Mouse (Mus musculus) midbrain, embryonic 14.5 days (tissue): Measurements from ENCODE around the gene Scd4. TPM values are rescaled to one million over a fixed set of nuclear protein-coding genes. Genes with fewer than 3 reads are reported as not detected.

Experiments used
- ATAC-seq: fragments of 200-750 bp; cut with Nextera tagmentation; 2 replicates; pipeline ENCODE4 v1.8.0; 2017; ENCODE audit warnings: moderate number of reproducible peaks, moderate library complexity; ENCODE audit not compliant: low FRiP score, low TSS enrichment
- DNase-seq: peaks from one replicate; pipeline ENCODE4 v3.0.0-alpha.2; 2015
- H3K27ac ChIP-seq: fragments of 300-500 bp; sonication (generic); replicated peaks from 2 replicates; pipeline ENCODE4 v1.5.1; 2014; ENCODE audit warnings: mild to moderate bottlenecking, low read depth, low read length, moderate library complexity
- H3K27me3 ChIP-seq: fragments of 300-500 bp; sonication (generic); 2 replicates; pipeline ENCODE4 v1.6.1; 2014; ENCODE audit warnings: low read length, control low read depth, mixed read lengths; ENCODE audit not compliant: control insufficient read depth, insufficient read depth
- H3K36me3 ChIP-seq: fragments of 300-500 bp; sonication (generic); 2 replicates; pipeline ENCODE4 v1.6.1; 2014; ENCODE audit warnings: low read length, control low read depth; ENCODE audit not compliant: control insufficient read depth, insufficient read depth
- H3K4me1 ChIP-seq: fragments of 300-500 bp; sonication (generic); 2 replicates; pipeline ENCODE4 v1.6.1; 2014; ENCODE audit warnings: mild to moderate bottlenecking, antibody characterized with exemption, low read length, control low read depth; ENCODE audit not compliant: control insufficient read depth, insufficient read depth
- H3K4me2 ChIP-seq: fragments of 300-500 bp; sonication (generic); 2 replicates; pipeline ENCODE4 v1.6.1; 2014; ENCODE audit warnings: mild to moderate bottlenecking, low read length, moderate library complexity
- H3K4me3 ChIP-seq: fragments of 300-500 bp; sonication (generic); replicated peaks from 2 replicates; pipeline ENCODE4 v1.5.1; 2014; ENCODE audit warnings: low read depth, low read length
- H3K9ac ChIP-seq: fragments of 300-500 bp; sonication (generic); replicated peaks from 2 replicates; pipeline ENCODE4 v1.6.1; 2014; ENCODE audit warnings: mild to moderate bottlenecking, low read length, moderate library complexity
- H3K9me3 ChIP-seq: fragments of 300-500 bp; sonication (generic); 2 replicates; pipeline ENCODE4 v1.6.1; 2016; ENCODE audit warnings: low read length, control low read depth, mixed read lengths; ENCODE audit not compliant: control insufficient read depth
- WGBS: fragments of 180-500 bp; shearing (Covaris S2); extraction: QIAGEN DNeasy Blood & Tissue Kit; methylation state at CpG from one replicate; pipeline ENCODE4 v1.1.7; 2014; 5-methylcytosine and 5-hydroxymethylcytosine counted together
- polyA plus RNA-seq: library from polyadenylated mRNA; unstranded; fragments of >200 nt; fragmentation: Nextera tagmentation; extraction: Ambion mirVana; gene quantifications from 2 replicates; pipeline ENCODE4 v1.2.1, GENCODE M21; 2014

The Scd4 gene
- polyA plus RNA-seq, 1 experiment from 2014 or later, result 0.11 TPM

- Histone ChIP-seq H3K27ac (no peak overlapping the region), H3K4me1 (peaks cover 47% of the 10 kb centered on the region), H3K4me3 (peak overlapping the region; percentile 95), H3K4me2 (peak overlapping the region; percentile 100), H3K27me3 (no peaks in the 10 kb centered on the region), H3K9me3 (no peaks in the 10 kb centered on the region), H3K36me3 (peaks cover 76% of the 10 kb centered on the region), H3K9ac (peak overlapping the region; percentile 88; the same call in 1 of the 2 replicates)
- WGBS, result 78% methylated on average over 9 of the region's 9 CpGs
- no peak for ATAC-seq
- no peak for DNase-seq
These were observed 35.0 kb upstream of the Scd4 start for GRCm38 (mm10) chr19:44297862-44298261.

DNA sequence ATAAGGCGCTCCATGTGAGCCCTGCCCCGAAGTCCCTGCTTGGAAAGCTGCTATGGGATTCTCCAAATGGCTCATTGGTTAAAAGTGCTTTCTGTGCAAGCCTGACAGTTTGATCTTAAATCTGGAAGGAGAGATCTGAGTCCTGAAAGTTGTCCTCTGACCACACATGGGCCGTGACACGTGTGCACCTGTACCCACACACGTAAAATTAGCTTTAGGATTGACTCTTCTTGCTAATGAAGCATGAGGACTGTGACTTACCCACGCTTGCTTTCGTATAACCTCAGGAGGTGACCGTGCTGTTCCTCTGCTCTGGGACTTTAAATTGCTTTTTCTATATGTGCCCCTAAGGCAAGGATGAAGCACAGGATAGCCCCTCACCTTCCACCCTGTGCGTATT, 33.8 kb upstream of the Scd4 start:
- H3K36me3 ChIP-seq, result peaks cover 88% of the 10 kb centered on the region
- H3K4me3 ChIP-seq, result peak overlapping the region; percentile 95
- WGBS, result 84% methylated on average over 9 of the region's 9 CpGs
- H3K27me3 ChIP-seq, result no peaks in the 10 kb centered on the region
- ATAC-seq (no peak), DNase-seq (no peak)
- H3K27ac ChIP-seq, result no peak overlapping the region
- H3K9me3 ChIP-seq, result no peaks in the 10 kb centered on the region
- H3K4me2 ChIP-seq, result peak overlapping the region; percentile 100
- peak overlapping the region; percentile 88; the same call in 1 of the 2 replicates for H3K9ac ChIP-seq
- peaks cover 44% of the 10 kb centered on the region for H3K4me1 ChIP-seq

- H3K9ac ChIP-seq, result no peak overlapping the region
- peaks cover 44% of the 10 kb centered on the region for H3K4me1 ChIP-seq
- H3K27me3 ChIP-seq, result no peaks in the 10 kb centered on the region
- DNase-seq (no peak), ATAC-seq (no peak)
- H3K4me3 ChIP-seq, result no peak overlapping the region; the same call in 1 of the 2 replicates
- H3K27ac ChIP-seq, result no peak overlapping the region
- WGBS, result 80% methylated on average over 6 of the region's 6 CpGs
- peak overlapping the region; percentile 100 for H3K4me2 ChIP-seq
- peaks cover 95% of the 10 kb centered on the region for H3K36me3 ChIP-seq
- no peaks in the 10 kb centered on the region for H3K9me3 ChIP-seq
These were observed 33.0 kb upstream of the Scd4 start for GRCm38 (mm10) chr19:44299902-44300301.

- Histone ChIP-seq H3K4me3 (no peak overlapping the region), H3K27ac (no peak overlapping the region), H3K27me3 (no peaks in the 10 kb centered on the region), H3K4me2 (peak overlapping the region; percentile 100), H3K36me3 (peaks cover 95% of the 10 kb centered on the region), H3K9ac (no peak overlapping the region), H3K4me1 (peaks cover 44% of the 10 kb centered on the region), H3K9me3 (no peaks in the 10 kb centered on the region)
- WGBS, result 81% methylated on average over 7 of the region's 7 CpGs
- no peak for ATAC-seq
- DNase-seq, result no peak
These were observed 32.4 kb upstream of the Scd4 start for GRCm38 (mm10) chr19:44300520-44300919.

- Histone ChIP-seq H3K9me3 (no peaks in the 10 kb centered on the region), H3K4me2 (peak overlapping the region; percentile 17), H3K36me3 (peaks cover 98% of the 10 kb centered on the region), H3K4me1 (peaks cover 44% of the 10 kb centered on the region), H3K27ac (no peak overlapping the region), H3K4me3 (no peak overlapping the region), H3K27me3 (no peaks in the 10 kb centered on the region), H3K9ac (no peak overlapping the region)
- ATAC-seq (no peak), DNase-seq (no peak)
- 72% methylated on average over 16 of the region's 16 CpGs for WGBS
These were observed 31.7 kb upstream of the Scd4 start for GRCm38 (mm10) chr19:44301176-44301575.

DNA sequence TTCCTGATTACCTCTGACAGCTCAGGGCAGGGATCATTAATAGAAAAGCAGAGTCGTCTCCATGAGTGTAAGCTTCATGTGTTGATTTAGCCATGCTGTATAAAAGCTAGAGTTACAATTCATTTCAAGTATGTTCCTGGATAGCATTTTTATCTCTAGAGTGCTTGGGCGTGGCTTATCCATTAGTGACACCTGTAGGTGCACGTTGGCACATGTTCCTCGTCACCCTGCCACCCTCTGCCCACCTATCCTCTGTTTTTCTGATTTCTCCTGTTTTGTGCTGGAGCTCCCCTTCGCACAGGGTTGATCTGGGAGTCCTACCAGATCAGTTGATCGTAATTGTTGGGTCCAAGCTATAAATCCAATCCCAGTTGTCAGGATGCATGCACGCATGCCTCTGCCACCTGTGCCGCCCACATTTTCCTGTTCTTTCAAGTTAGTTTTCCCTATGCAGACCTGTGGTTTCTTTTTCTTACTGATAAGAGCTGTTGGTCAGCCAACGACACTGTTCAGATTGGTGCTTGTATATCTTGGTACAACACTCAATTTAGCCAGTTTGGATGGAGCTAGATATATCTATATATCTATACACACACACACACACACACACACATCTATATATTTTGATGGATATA, 31.1 kb upstream of the Scd4 start:
- ATAC-seq (no peak), DNase-seq (no peak)
- H3K4me3 ChIP-seq, result no peak overlapping the region
- H3K27ac ChIP-seq, result no peak overlapping the region
- H3K27me3 ChIP-seq, result no peaks in the 10 kb centered on the region
- 83% methylated on average over 9 of the region's 9 CpGs for WGBS
- H3K9ac ChIP-seq, result no peak overlapping the region
- H3K4me1 ChIP-seq, result peaks cover 42% of the 10 kb centered on the region
- peaks cover 98% of the 10 kb centered on the region for H3K36me3 ChIP-seq
- H3K4me2 ChIP-seq, result no peak overlapping the region
- H3K9me3 ChIP-seq, result no peaks in the 10 kb centered on the region

- H3K9me3 ChIP-seq, result no peaks in the 10 kb centered on the region
- no peak overlapping the region for H3K4me3 ChIP-seq
- peaks cover 98% of the 10 kb centered on the region for H3K36me3 ChIP-seq
- no peaks in the 10 kb centered on the region for H3K27me3 ChIP-seq
- no peak overlapping the region for H3K9ac ChIP-seq
- no peak overlapping the region for H3K4me2 ChIP-seq
- H3K4me1 ChIP-seq, result peaks cover 31% of the 10 kb centered on the region
- WGBS, result 89% methylated on average over 11 of the region's 11 CpGs
- H3K27ac ChIP-seq, result no peak overlapping the region
- ATAC-seq (no peak), DNase-seq (no peak)
These were observed 30.0 kb upstream of the Scd4 start for GRCm38 (mm10) chr19:44302901-44303300.

DNA sequence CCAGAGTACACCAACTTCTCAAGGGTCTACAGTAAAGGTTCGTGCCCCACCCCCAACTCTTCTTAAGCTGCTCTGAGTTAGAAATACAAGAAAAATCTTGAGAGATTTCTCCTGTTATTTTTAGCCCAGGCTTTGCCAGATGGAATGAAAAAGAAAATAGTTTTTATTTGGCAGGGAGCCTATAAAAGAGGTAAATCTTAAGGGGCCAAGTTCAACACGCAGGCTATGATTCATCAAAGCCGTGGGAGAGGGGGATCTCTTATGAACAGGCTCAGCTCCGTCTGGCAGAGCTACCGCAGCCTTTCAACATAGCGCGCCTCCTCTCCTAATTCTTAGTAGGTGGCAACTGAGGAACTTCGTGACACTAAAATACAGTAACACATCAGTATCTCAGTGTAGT, 29.4 kb upstream of the Scd4 start:
- H3K27ac ChIP-seq, result no peak overlapping the region
- peaks cover 97% of the 10 kb centered on the region for H3K36me3 ChIP-seq
- H3K4me1 ChIP-seq, result peaks cover 25% of the 10 kb centered on the region
- 84% methylated on average over 8 of the region's 8 CpGs for WGBS
- no peaks in the 10 kb centered on the region for H3K9me3 ChIP-seq
- no peak overlapping the region for H3K4me2 ChIP-seq
- H3K4me3 ChIP-seq, result no peak overlapping the region
- DNase-seq (no peak), ATAC-seq (no peak)
- no peak overlapping the region for H3K9ac ChIP-seq
- H3K27me3 ChIP-seq, result no peaks in the 10 kb centered on the region

DNA sequence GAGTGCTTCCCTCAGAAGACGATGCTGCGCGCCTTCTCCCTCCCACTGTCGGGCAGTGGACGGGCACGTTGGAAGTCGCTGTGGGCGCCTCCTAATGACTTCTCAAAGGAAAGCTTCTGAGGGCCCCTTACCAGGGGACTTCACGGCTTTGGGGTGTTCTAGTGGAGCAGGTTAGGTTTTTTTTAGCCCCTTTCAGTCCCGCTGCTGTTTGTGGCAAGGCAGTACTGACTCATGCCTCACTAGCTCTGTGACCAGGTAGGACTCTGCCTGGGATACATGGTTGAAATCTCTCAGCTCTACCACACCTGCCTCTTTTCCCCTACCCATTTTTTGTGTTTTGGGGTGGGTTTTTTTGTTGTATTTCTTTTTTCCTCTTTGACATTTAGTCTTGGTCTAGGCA, 28.5 kb upstream of the Scd4 start:
- H3K4me1 ChIP-seq, result peaks cover 18% of the 10 kb centered on the region
- no peak overlapping the region for H3K4me2 ChIP-seq
- WGBS, result 89% methylated on average over 10 of the region's 10 CpGs

More for the DNA sequence above, 28.5 kb upstream of the Scd4 start:
- H3K36me3 ChIP-seq, result peaks cover 95% of the 10 kb centered on the region
- no peaks in the 10 kb centered on the region for H3K27me3 ChIP-seq
- DNase-seq (no peak), ATAC-seq (no peak)
- H3K4me3 ChIP-seq, result no peak overlapping the region
- no peak overlapping the region for H3K9ac ChIP-seq
- no peaks in the 10 kb centered on the region for H3K9me3 ChIP-seq
- H3K27ac ChIP-seq, result no peak overlapping the region
